Mouse (Mus musculus) megakaryocyte progenitor cell, adult 5-6 weeks (primary cell): ENCODE data around the gene Mms22l. TPM values are rescaled to one million over a fixed set of nuclear protein-coding genes. Genes with fewer than 3 reads are reported as not detected.
"Not testable (repeated sequence)": the region's sequence is repeated elsewhere in the genome, so short reads cannot be mapped to it uniquely, and the experiment has no call there.

Source experiments
- ATAC-seq: replicated peaks from 2 replicates; pipeline ENCODE4 v1.8.0; 2016; ENCODE audit warnings: mild to moderate bottlenecking, moderate TSS enrichment, inconsistent platforms; ENCODE audit not compliant: poor library complexity
- total RNA-seq, 2 experiments: library from RNA; stranded (forward) in 1 of 2; stranded (reverse) in 1 of 2; fragments of 157-497, 149-512 nt in 1 of 2; fragments of 200-1000 nt in 1 of 2; gene quantifications; 2 replicates each; pipeline versions ENCODE4 v1.2.3 to v1.2.4; 2015 to 2017

The Mms22l gene
- total RNA-seq (2015) (59.5 and 70.3 TPM in 2 replicates), total RNA-seq (2017) (42.9 and 46.4 TPM in 2 replicates)

- ATAC-seq, result peak; percentile 93
These were observed at the start of gene Mms22l for GRCm38 (mm10) chr4:24496116-24496952. Gene Mms22l (plus strand): TSS chr4:24496451.

- ATAC-seq, result not testable (repeated sequence)
These were observed 12.2 kb upstream of the Mms22l start for GRCm38 (mm10) chr4:24484046-24484445.

GRCm38 (mm10) chr4:24496953-24497319 is 685 bp downstream of the Mms22l start:
- peak; percentile 32 for ATAC-seq

DNA sequence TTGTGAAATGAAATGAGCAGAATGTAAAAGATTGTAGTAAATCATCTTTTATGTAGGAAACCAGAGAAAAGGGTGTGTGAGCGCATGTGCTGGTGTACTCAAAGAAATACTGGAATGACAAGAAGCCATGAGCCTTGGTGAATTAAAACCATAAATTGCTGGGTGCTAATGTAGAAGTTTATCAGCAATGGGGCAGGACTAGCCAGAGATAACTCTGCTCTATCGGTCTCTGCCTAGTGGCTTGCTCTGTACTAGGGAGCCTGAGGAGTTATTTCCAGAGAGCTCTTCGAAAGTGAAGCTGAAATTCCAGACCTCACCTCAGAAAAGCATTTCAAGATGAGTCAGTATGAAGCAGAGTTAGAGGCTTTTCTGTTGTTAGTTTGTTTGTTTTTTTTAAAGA is 12.9 kb downstream of the Mms22l start:
- ATAC-seq, result peak; percentile 50; the same call in 1 of the 2 replicates

DNA sequence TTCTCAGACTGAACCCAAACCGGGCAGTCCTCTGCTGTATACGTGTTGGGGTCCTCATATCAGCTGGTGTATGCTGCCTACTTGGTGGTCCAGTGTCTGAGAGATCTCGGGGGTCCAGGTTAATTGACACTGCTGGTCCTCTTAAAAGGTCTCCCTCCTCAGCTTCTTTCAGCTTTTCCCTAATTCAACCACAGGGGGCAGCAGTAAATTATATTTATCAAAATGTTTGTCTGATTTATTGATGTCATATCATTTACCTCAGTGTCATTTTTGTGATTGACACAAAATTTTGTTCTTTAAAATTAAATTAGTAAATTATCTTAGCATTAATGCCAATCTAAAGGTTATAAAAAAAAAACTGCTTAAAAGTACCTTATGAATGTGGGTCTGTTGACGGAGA is 40.7 kb downstream of the Mms22l start:
- ATAC-seq, result no peak

DNA sequence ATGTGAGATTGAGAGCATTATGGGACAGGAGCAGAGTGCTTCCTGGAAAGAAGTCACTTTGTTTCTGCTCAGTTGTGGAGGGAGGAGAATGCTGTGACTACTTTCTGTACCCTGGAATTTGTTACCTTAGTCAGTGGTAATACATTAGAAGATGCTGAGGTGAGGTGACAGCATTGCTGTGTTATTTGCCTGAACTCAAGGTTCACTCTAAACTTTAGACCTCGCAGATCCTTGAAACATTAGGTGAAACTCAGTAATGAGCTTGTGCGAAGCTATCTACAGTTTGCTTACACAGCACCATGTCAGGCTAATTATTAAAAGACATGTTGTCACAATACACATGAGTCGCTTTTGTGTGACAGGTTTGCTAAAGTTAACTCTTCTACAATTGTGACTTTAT is 47.2 kb downstream of the Mms22l start:
- ATAC-seq, result no peak

- peak; percentile 39; the same call in 1 of the 2 replicates for ATAC-seq
These were observed 48.5 kb downstream of the Mms22l start for GRCm38 (mm10) chr4:24544677-24545151.

DNA sequence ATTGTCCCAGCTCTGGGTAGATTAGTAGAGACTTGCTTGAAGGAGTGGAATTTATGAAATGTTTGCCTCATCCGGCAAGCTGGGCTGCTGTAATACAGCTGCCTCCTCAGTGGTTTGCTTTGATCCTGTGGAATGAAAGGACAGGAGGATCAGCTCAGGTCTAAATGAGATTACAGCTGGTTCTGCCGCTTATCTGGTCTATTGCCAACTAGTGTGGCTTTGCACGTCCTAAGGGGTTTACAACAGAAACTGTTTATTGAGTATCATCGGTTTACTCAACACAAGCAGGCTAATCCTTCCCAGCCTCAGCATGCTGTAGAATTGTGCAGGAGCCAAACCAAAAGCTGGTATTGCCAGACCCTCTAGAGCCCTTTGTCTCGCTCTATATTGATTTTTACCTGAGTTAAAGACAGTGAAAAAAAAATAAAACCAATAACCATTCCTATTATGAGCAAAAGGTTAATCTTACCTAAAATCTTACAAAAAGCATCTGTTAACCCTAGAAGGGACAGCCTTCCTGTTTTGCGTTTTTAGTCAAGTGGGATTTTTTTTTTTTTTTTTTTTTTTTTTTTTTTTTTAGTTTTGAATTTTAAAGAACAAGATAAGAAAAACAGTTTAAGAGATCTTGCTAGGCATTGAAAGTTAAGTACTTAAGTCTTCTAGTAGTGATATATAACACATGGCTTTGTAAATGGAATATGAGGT is 60.0 kb downstream of the Mms22l start:
- ATAC-seq, result peak; percentile 81

GRCm38 (mm10) chr4:24557149-24557548 is 60.9 kb downstream of the Mms22l start:
- no peak for ATAC-seq

- peak; percentile 71 for ATAC-seq
These were observed 71.8 kb downstream of the Mms22l start for GRCm38 (mm10) chr4:24568026-24568425.

DNA sequence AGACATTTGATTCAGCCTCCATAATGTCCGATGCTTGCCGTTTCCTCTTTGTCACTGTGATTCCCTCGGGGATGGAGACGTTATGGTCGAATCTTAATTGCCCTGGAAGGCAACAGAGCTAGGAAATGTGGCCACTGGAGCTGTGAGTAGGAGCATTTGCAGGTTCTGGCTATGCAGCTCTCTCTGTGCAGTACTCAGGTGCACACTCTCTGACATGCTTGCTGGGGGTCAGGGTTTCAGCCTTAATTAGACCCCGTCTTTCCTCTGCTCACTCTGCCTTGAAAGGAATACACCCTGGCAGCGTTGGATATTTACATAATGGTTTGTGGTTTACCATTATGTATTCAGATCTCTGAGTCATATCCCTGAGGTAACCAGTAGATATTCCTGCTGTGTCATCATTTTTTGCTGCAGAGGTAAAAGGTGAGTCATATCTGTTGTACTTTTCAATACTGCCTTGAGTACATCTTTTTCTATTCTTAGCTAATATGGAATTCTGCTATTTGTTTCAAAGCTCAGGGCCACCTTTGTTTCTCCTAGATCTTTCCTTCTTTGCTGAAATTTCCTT is 72.8 kb downstream of the Mms22l start:
- ATAC-seq, result no peak

DNA sequence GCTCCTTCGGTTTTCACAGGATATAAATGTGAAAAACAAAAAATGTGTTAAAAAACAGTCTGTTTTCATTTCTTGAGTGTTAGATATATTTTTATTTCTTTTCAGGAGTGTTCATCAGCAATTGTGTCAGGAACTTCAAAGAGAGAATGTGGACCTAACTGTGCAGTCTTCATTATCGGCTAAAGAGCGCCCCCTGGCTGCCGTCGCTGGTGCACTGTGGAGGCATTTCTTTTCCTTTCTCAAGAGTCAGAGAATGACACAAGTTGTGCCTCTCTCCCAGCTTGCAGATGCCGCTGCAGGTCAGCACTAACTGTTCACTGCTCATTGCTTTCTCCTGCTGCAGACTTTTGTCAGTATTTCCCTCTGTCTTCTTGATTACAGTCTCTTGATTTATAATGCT is 78.0 kb downstream of the Mms22l start:
- ATAC-seq, result peak; percentile 97

GRCm38 (mm10) chr4:24577594-24577993 is 81.3 kb downstream of the Mms22l start:
- no peak for ATAC-seq

- ATAC-seq, result 0 out of 2 replicates have a peak, but pooled peaks have one; percentile 34
These were observed 86.0 kb downstream of the Mms22l start for GRCm38 (mm10) chr4:24582295-24582694.

GRCm38 (mm10) chr4:24583997-24584396 is 87.7 kb downstream of the Mms22l start:
- ATAC-seq, result no peak

DNA sequence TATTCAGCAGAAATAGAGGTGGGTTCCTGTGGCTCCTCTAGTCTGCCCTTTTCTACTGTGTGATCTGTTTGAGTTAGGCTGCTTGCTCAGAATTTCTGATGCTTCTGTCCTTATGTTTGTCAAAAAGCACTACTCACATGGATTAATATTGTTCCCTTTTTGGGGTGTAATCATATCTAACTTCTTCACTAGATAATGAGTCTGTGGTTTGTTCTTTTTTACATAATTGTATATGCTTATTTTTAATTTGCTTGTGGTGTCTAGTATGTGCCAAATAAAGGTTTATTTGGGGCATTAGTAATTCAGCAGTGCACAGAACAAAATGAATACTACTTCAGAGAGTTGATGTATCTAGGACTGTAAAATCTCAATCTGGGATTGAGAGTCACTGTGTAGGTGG is 98.6 kb downstream of the Mms22l start:
- ATAC-seq, result no peak

GRCm38 (mm10) chr4:24596942-24597611 is 100.8 kb downstream of the Mms22l start:
- peak; percentile 67 for ATAC-seq

- no peak for ATAC-seq
These were observed 102.4 kb downstream of the Mms22l start for GRCm38 (mm10) chr4:24598637-24599036.

GRCm38 (mm10) chr4:24601711-24602110 is 105.5 kb downstream of the Mms22l start:
- no peak for ATAC-seq

- no peak for ATAC-seq
These were observed 112.8 kb downstream of the Mms22l start for GRCm38 (mm10) chr4:24609085-24609484.

DNA sequence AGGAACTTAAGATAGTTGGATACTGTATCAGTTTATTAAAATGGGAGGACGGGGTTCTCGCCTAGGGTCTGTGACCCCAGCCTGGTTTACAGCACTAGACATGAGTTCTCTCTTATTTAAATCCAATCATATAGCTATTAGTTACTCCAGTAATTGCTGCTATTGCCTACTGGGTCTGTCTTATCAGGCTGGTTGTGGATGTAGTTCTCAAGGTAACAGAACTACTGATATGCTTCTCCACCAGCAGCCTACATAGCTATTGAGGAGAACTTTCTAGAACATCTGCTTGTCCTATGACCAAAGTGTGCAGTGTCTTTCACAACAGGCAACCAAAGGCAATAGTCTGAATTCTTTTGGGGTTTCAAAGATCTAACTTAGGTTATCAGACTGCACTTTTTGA is 113.3 kb downstream of the Mms22l start:
- no peak for ATAC-seq
